Mouse (Mus musculus) midbrain, embryonic 15.5 days (tissue): Measurements from ENCODE around the gene Trim21. TPM values are rescaled to one million over a fixed set of nuclear protein-coding genes. Genes with fewer than 3 reads are reported as not detected.

Experiments used
- ATAC-seq: fragments of 200-750 bp; cut with Nextera tagmentation; replicated peaks from 2 replicates; pipeline ENCODE4 v1.8.0; 2017; ENCODE audit warnings: moderate TSS enrichment
- H3K27ac ChIP-seq: fragments of 300-500 bp; sonication (generic); 2 replicates; pipeline ENCODE4 v1.5.1; 2015; ENCODE audit warnings: mild to moderate bottlenecking, inconsistent platforms
- H3K27me3 ChIP-seq: fragments of 300-500 bp; sonication (generic); replicated peaks from 2 replicates; pipeline ENCODE4 v1.6.1; 2015; ENCODE audit warnings: inconsistent platforms
- H3K36me3 ChIP-seq: fragments of 300-500 bp; sonication (generic); replicated peaks from 2 replicates; pipeline ENCODE4 v1.6.1; 2015; ENCODE audit warnings: inconsistent platforms
- H3K4me1 ChIP-seq: fragments of 300-500 bp; sonication (generic); 2 replicates; pipeline ENCODE4 v1.6.1; 2015; ENCODE audit warnings: inconsistent platforms
- H3K4me2 ChIP-seq: fragments of 300-500 bp; sonication (generic); 2 replicates; pipeline ENCODE4 v1.6.1; 2015; ENCODE audit warnings: inconsistent platforms, mild to moderate bottlenecking, moderate library complexity
- H3K4me3 ChIP-seq: fragments of 300-500 bp; sonication (generic); 2 replicates; pipeline ENCODE4 v1.5.1; 2015; ENCODE audit warnings: mild to moderate bottlenecking, inconsistent platforms
- H3K9ac ChIP-seq: fragments of 300-500 bp; sonication (generic); 2 replicates; pipeline ENCODE4 v1.6.1; 2015; ENCODE audit warnings: mild to moderate bottlenecking, inconsistent platforms
- H3K9me3 ChIP-seq: fragments of 300-500 bp; sonication (generic); 2 replicates; pipeline ENCODE4 v1.6.1; 2016; ENCODE audit warnings: inconsistent platforms
- WGBS: fragments of 180-500 bp; shearing (Covaris S2); methylation state at CpG from one replicate; pipeline ENCODE4 v1.1.7; 2015; ENCODE audit warnings: mixed read lengths; 5-methylcytosine and 5-hydroxymethylcytosine counted together
- polyA plus RNA-seq: library from polyadenylated mRNA; unstranded; fragments of >200 nt; fragmentation: Nextera tagmentation; extraction: Ambion mirVana; gene quantifications from 2 replicates; pipeline ENCODE4 v1.2.1, GENCODE M21; 2015

The Trim21 gene
- polyA plus RNA-seq, 1 experiment from 2014 or later: not detected

- Histone ChIP-seq H3K27ac (no peak overlapping the region), H3K9me3 (no peaks in the 10 kb centered on the region), H3K27me3 (no peaks in the 10 kb centered on the region), H3K4me3 (no peak overlapping the region), H3K4me1 (no peaks in the 10 kb centered on the region), H3K36me3 (no peaks in the 10 kb centered on the region), H3K9ac (no peak overlapping the region), H3K4me2 (no peak overlapping the region)
- 72% methylated on average over 1 of the region's 1 CpGs for WGBS
- ATAC-seq: no peak
These were observed 36.2 kb downstream of the Trim21 start for GRCm38 (mm10) chr7:102529052-102529451.

GRCm38 (mm10) chr7:102517051-102517335 lies 48.3 kb downstream of the Trim21 start:
- Histone ChIP-seq H3K9ac (no peak overlapping the region), H3K27ac (no peak overlapping the region), H3K9me3 (no peaks in the 10 kb centered on the region), H3K27me3 (peaks cover 16% of the 10 kb centered on the region; the same call in 1 of the 2 replicates), H3K4me3 (no peak overlapping the region), H3K36me3 (no peaks in the 10 kb centered on the region), H3K4me1 (peaks cover 8% of the 10 kb centered on the region), H3K4me2 (no peak overlapping the region)
- ATAC-seq: no peak
- 66% methylated on average over 2 of the region's 2 CpGs for WGBS

- Histone ChIP-seq H3K4me1 (peaks cover 8% of the 10 kb centered on the region), H3K9ac (no peak overlapping the region), H3K27me3 (peaks cover 17% of the 10 kb centered on the region; the same call in 1 of the 2 replicates), H3K36me3 (no peaks in the 10 kb centered on the region), H3K4me3 (no peak overlapping the region), H3K4me2 (no peak overlapping the region), H3K27ac (no peak overlapping the region), H3K9me3 (no peaks in the 10 kb centered on the region)
- ATAC-seq: no peak
- 69% methylated on average over 10 of the region's 10 CpGs for WGBS
These were observed 48.8 kb downstream of the Trim21 start for GRCm38 (mm10) chr7:102516261-102517050.

DNA sequence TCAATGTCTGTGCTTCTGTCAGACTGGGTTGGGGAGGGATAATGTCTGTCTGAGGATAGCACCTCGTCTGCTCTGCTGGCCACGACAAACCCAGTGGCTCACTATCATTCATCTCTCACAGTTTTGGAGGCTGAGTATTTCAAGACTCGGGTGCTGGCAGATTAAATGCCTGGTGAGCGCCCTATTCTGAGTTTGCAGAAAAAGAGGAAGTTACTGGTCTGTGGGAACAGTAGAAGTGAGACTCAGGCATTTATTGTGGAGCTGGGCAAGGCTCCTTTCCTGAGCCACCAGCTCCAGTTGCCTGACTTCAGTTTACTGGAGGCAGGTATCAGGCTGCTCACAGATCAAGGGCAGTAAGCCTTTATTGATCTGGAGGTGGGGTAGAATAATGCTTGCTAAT lies 51.1 kb downstream of the Trim21 start:
- Histone ChIP-seq H3K27ac (no peak overlapping the region), H3K36me3 (no peaks in the 10 kb centered on the region), H3K9ac (no peak overlapping the region), H3K27me3 (peaks cover 17% of the 10 kb centered on the region; the same call in 1 of the 2 replicates), H3K4me2 (no peak overlapping the region), H3K4me3 (no peak overlapping the region), H3K9me3 (no peaks in the 10 kb centered on the region), H3K4me1 (peaks cover 8% of the 10 kb centered on the region)
- WGBS: 84% methylated on average over 4 of the region's 4 CpGs
- ATAC-seq: no peak

DNA sequence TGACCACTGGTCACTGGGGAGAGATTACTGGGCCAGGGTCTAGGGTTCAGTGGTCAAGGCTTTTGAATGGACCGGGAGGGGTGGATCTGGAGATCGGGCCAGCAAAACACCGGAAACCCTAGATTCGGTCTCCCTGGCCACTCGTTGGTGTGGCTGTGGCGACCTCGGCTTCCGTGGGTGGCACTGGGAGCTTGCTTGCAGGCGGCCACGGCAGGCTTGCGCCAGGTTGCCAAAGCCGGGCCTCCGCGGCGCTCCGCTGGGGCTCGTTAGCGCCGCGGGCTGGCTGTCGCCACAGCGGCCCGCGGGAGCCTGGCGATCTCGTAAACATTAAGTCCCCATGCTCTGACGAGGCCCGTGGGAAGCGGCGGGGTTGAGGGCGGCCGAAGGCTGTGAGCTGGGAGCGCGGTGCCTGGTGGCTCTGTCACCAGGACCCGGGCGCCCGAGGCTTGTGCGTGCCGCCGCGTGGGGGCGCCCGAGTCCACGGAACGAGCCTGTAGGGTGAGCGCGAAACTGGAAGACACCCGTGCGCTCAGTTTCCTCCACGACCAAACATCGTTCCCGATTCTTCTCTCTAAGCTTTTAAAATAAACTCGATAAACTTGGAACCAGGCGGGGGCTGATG lies 52.4 kb downstream of the Trim21 start:
- 0 out of 2 replicates have a peak overlapping the region, but pooled peaks have one; percentile 60 for H3K27ac ChIP-seq
- H3K9ac ChIP-seq: peak overlapping the region; percentile 85
- H3K4me3 ChIP-seq: peak overlapping the region; percentile 64
- peaks cover 8% of the 10 kb centered on the region for H3K4me1 ChIP-seq
- H3K27me3 ChIP-seq: peaks cover 17% of the 10 kb centered on the region; the same call in 1 of the 2 replicates
- peak; percentile 97 for ATAC-seq
- H3K4me2 ChIP-seq: peak overlapping the region; percentile 96
- no peaks in the 10 kb centered on the region for H3K9me3 ChIP-seq
- WGBS: 1% methylated on average over 54 of the region's 54 CpGs
- no peaks in the 10 kb centered on the region for H3K36me3 ChIP-seq

GRCm38 (mm10) chr7:102511927-102512326 lies 53.4 kb downstream of the Trim21 start:
- H3K4me3 ChIP-seq: no peak overlapping the region
- no peak overlapping the region for H3K9ac ChIP-seq
- H3K4me1 ChIP-seq: peaks cover 8% of the 10 kb centered on the region
- no peak for ATAC-seq
- no peaks in the 10 kb centered on the region for H3K36me3 ChIP-seq
- no peaks in the 10 kb centered on the region for H3K9me3 ChIP-seq
- H3K27me3 ChIP-seq: peaks cover 17% of the 10 kb centered on the region; the same call in 1 of the 2 replicates
- H3K27ac ChIP-seq: no peak overlapping the region
- 91% methylated on average over 10 of the region's 10 CpGs for WGBS
- no peak overlapping the region for H3K4me2 ChIP-seq

DNA sequence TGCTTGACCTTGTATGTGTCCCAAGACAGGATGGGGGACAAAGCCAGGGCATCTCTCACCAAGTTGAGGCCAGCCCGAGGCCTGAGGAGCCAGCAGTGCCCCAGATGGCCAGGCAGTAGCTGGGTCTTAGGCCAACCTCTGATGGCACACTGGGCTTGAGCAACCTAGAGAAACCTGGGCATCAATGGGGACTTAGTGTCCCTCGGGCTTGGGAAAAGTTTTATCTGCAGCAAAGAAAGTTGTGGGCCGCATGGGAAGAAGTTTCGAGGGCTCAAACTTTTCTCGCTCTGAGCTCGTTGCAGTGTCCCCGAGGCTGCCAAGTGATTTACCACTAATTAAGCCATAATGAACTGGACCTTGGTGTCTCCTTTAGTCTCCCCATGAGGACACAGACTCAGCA lies 55.6 kb downstream of the Trim21 start:
- ATAC-seq: no peak
- Histone ChIP-seq H3K4me2 (no peak overlapping the region), H3K9ac (no peak overlapping the region), H3K4me1 (peaks cover 6% of the 10 kb centered on the region; the same call in 1 of the 2 replicates), H3K27ac (no peak overlapping the region), H3K27me3 (peaks cover 17% of the 10 kb centered on the region; the same call in 1 of the 2 replicates), H3K36me3 (no peaks in the 10 kb centered on the region), H3K4me3 (no peak overlapping the region), H3K9me3 (no peaks in the 10 kb centered on the region)
- 80% methylated on average over 7 of the region's 7 CpGs for WGBS

GRCm38 (mm10) chr7:102508666-102509065 lies 56.6 kb downstream of the Trim21 start:
- ATAC-seq: no peak
- H3K9me3 ChIP-seq: no peaks in the 10 kb centered on the region
- no peak overlapping the region for H3K27ac ChIP-seq
- no peak overlapping the region for H3K9ac ChIP-seq
- H3K4me3 ChIP-seq: no peak overlapping the region
- H3K27me3 ChIP-seq: peaks cover 9% of the 10 kb centered on the region; the same call in 1 of the 2 replicates
- 88% methylated on average over 6 of the region's 6 CpGs for WGBS
- no peaks in the 10 kb centered on the region for H3K36me3 ChIP-seq
- H3K4me1 ChIP-seq: peaks cover 5% of the 10 kb centered on the region; the same call in 1 of the 2 replicates
- H3K4me2 ChIP-seq: no peak overlapping the region

- no peak overlapping the region for H3K9ac ChIP-seq
- no peak overlapping the region for H3K27ac ChIP-seq
- H3K4me2 ChIP-seq: no peak overlapping the region
- H3K4me1 ChIP-seq: no peaks in the 10 kb centered on the region
- ATAC-seq: no peak
- no peaks in the 10 kb centered on the region for H3K9me3 ChIP-seq
- 87% methylated on average over 9 of the region's 9 CpGs for WGBS
- no peak overlapping the region for H3K4me3 ChIP-seq
- 0 out of 2 replicates have a peak, but pooled peaks cover 7% of the 10 kb centered on the region for H3K27me3 ChIP-seq
- H3K36me3 ChIP-seq: no peaks in the 10 kb centered on the region
These were observed 57.2 kb downstream of the Trim21 start for GRCm38 (mm10) chr7:102508066-102508465.

Other genes with a start within 250 kb of the Trim21 start
- 44.7 and 48.9 TPM in 2 replicates for gene Rrm1, start 123.8 kb downstream of the Trim21 start, polyA plus RNA-seq
- gene Olfr543, start 83.8 kb downstream of the Trim21 start, polyA plus RNA-seq: 0.60 and 0.93 TPM in 2 replicates
- gene Olfr544, start 77.2 kb downstream of the Trim21 start, polyA plus RNA-seq: 0.09 and 0.11 TPM in 2 replicates
- gene Olfr545, start 65.9 kb downstream of the Trim21 start, polyA plus RNA-seq: 0.30 and 0.38 TPM in 2 replicates
- gene Olfr547, start 30.7 kb downstream of the Trim21 start, polyA plus RNA-seq: not detected in 2 replicates
- not detected in 2 replicates for gene Olfr548-ps1, start 24.6 kb downstream of the Trim21 start, polyA plus RNA-seq
- not detected in 2 replicates for gene Olfr549, start 15.6 kb downstream of the Trim21 start, polyA plus RNA-seq
- not detected in 2 replicates for gene Olfr550, start 6.0 kb upstream of the Trim21 start, polyA plus RNA-seq
- not detected in 2 replicates for gene Olfr551, start 26.4 kb upstream of the Trim21 start, polyA plus RNA-seq
- not detected in 2 replicates for gene Olfr552, start 32.3 kb upstream of the Trim21 start, polyA plus RNA-seq
- gene Olfr553, start 52.7 kb upstream of the Trim21 start, polyA plus RNA-seq: not detected in 2 replicates
- gene Olfr554, start 72.9 kb upstream of the Trim21 start, polyA plus RNA-seq: not detected in 2 replicates
- gene Olfr555, start 93.3 kb upstream of the Trim21 start, polyA plus RNA-seq: not detected in 2 replicates
- not detected in 2 replicates for gene Olfr556, start 99.4 kb upstream of the Trim21 start, polyA plus RNA-seq
- 6.2 and 8.5 TPM in 2 replicates for gene Trim68, start 121.8 kb upstream of the Trim21 start, polyA plus RNA-seq
- gene Olfr557, start 130.4 kb upstream of the Trim21 start, polyA plus RNA-seq: not detected in 2 replicates
- 0.05 TPM in 1 of 2 replicates, not detected in the other for gene Olfr558, start 136.7 kb upstream of the Trim21 start, polyA plus RNA-seq
- gene Olfr33, start 153.6 kb upstream of the Trim21 start, polyA plus RNA-seq: not detected in 2 replicates
- gene Olfr559, start 162.0 kb upstream of the Trim21 start, polyA plus RNA-seq: not detected in 2 replicates
- gene Olfr560, start 193.9 kb upstream of the Trim21 start, polyA plus RNA-seq: not detected in 2 replicates
- 0.09 TPM in 1 of 2 replicates, not detected in the other for gene Olfr78, start 194.0 kb upstream of the Trim21 start, polyA plus RNA-seq
- not detected in 2 replicates for gene Olfr561, start 205.7 kb upstream of the Trim21 start, polyA plus RNA-seq
- not detected in 2 replicates for gene Olfr564, start 238.0 kb upstream of the Trim21 start, polyA plus RNA-seq